Comparison of ENCODE assay signal across 8 mouse cellular contexts in the genomic region with DNA sequence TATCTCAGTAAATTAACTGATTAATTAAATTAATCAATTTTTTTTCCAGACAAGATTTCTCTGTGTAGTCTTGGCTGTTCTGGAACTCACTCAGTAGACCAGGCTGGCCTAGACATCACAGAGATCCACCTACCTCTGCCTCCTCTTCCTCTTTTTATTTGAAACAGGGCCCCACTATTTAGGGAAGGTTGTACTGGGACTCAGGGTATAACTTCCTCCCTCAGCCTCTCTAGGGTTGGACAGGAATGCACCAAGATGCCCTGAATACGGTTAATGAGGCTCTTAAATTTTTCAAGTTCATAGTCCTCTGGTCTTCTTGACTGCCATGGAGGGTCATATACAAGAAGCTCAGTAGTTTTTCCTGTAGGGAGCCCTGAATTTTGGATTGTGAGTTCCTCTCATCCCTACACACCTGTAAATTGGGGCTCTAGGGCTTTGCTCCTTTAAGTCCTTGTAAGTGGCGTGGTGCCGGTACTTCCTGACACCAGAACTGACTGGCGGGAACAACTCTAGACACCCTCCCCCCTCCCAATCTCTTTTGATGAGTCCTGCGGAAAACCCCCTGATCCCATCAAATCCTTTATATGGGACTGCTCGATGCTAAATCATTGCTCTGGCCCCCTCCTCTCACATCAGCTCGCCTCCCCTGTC. TPM values are rescaled to one million over a fixed set of nuclear protein-coding genes. Genes with fewer than 3 reads are reported as not detected.
DNase-seq lines count a peak whose midpoint lies in the region; ATAC-seq and TF ChIP-seq lines count a peak whose summit lies in the region.

No protein-coding gene starts in this region.

- 0 out of 2 replicates have a peak, but pooled peaks cover 9% of the 10 kb centered on the region for H3K36me3 ChIP-seq in embryonic facial prominence, embryonic 12.5 days
- no peaks in the 10 kb centered on the region for H3K36me3 ChIP-seq in intestine, embryonic 14.5 days (ENCODE audit: control insufficient read depth, insufficient read depth, low read length)
- H3K36me3 ChIP-seq in midbrain, embryonic 16.5 days (ENCODE audit: control insufficient read depth, insufficient read depth, low read length) = no peaks in the 10 kb centered on the region

- peak overlapping the region; percentile 94 for H3K4me3 ChIP-seq in lung, adult 2 months (replicated peaks; ENCODE audit: extremely low read depth, low read depth, low read length)
- peak overlapping the region; percentile 78 for H3K4me3 ChIP-seq in embryonic facial prominence, embryonic 12.5 days
- peak overlapping the region; percentile 94 for H3K4me3 ChIP-seq in intestine, embryonic 14.5 days (ENCODE audit: low read depth, low read length)
- peak overlapping the region; percentile 73 for H3K4me3 ChIP-seq in midbrain, embryonic 16.5 days (ENCODE audit: low read depth, low read length)

- H3K4me1 ChIP-seq in lung, adult 2 months (ENCODE audit: control insufficient read depth, insufficient read depth, low read length) = no peaks in the 10 kb centered on the region
- peaks cover 8% of the 10 kb centered on the region for H3K4me1 ChIP-seq in embryonic facial prominence, embryonic 12.5 days
- peaks cover 10% of the 10 kb centered on the region for H3K4me1 ChIP-seq in intestine, embryonic 14.5 days (replicated peaks; ENCODE audit: control insufficient read depth, insufficient read depth, low read length)
- H3K4me1 ChIP-seq in midbrain, embryonic 16.5 days (ENCODE audit: control insufficient read depth, insufficient read depth, low read length) = peaks cover 15% of the 10 kb centered on the region

- H3K9me3 ChIP-seq in embryonic facial prominence, embryonic 12.5 days = no peaks in the 10 kb centered on the region
- 0 out of 2 replicates have a peak, but pooled peaks cover 3% of the 10 kb centered on the region for H3K9me3 ChIP-seq in intestine, embryonic 14.5 days (ENCODE audit: control insufficient read depth, low read length)
- no peaks in the 10 kb centered on the region for H3K9me3 ChIP-seq in midbrain, embryonic 16.5 days (replicated peaks; ENCODE audit: control insufficient read depth, low read length, poor library complexity, severe bottlenecking)

- H3K27ac ChIP-seq in embryonic facial prominence, embryonic 12.5 days = no peak overlapping the region; the same call in 1 of the 2 replicates
- peak overlapping the region; percentile 77 for H3K27ac ChIP-seq in intestine, embryonic 14.5 days (ENCODE audit: low read depth)
- H3K27ac ChIP-seq in midbrain, embryonic 16.5 days (ENCODE audit: low read length) = peak overlapping the region; percentile 75

- no peak for DNase-seq in lung, adult 2 months
- DNase-seq in lung, postnatal 4 days = no peak
- DNase-seq in intestine, embryonic 14.5 days (ENCODE audit: low spot score) = no peak
- DNase-seq in gastrocnemius, postnatal 4 days (ENCODE audit: low spot score in 2 of 2) = no peak
- no peak for DNase-seq in Muller cell, postnatal 12 days (ENCODE audit: inconsistent ontology term)
- no peak for DNase-seq in embryo, embryonic 9.5 days (ENCODE audit: extremely low spot score)

- ATAC-seq in embryonic facial prominence, embryonic 12.5 days (ENCODE audit: insufficient number of reproducible peaks, insufficient read depth, low FRiP score, low TSS enrichment) = no peak
- peak; percentile 19; the same call in 1 of the 2 replicates for ATAC-seq in intestine, embryonic 14.5 days (replicated peaks; ENCODE audit: low FRiP score, low TSS enrichment, low read depth)
- no peak; the same call in 1 of the 2 replicates for ATAC-seq in midbrain, embryonic 16.5 days

- peak overlapping the region; percentile 87 for H3K9ac ChIP-seq in embryonic facial prominence, embryonic 12.5 days
- H3K9ac ChIP-seq in intestine, embryonic 14.5 days (ENCODE audit: low read length) = peak overlapping the region; percentile 78
- peak overlapping the region; percentile 86 for H3K9ac ChIP-seq in midbrain, embryonic 16.5 days (ENCODE audit: low read depth, low read length)

- 11% methylated on average over 7 of the region's 7 CpGs for WGBS in lung, adult 2 months
- 4% methylated on average over 7 of the region's 7 CpGs for WGBS in embryonic facial prominence, embryonic 12.5 days
- WGBS in intestine, embryonic 14.5 days = 6% methylated on average over 7 of the region's 7 CpGs
- 4% methylated on average over 7 of the region's 7 CpGs for WGBS in midbrain, embryonic 16.5 days

- H3K27me3 ChIP-seq in embryonic facial prominence, embryonic 12.5 days = no peaks in the 10 kb centered on the region
- no peaks in the 10 kb centered on the region for H3K27me3 ChIP-seq in intestine, embryonic 14.5 days (replicated peaks; ENCODE audit: control insufficient read depth, insufficient read depth, low read length)
- H3K27me3 ChIP-seq in midbrain, embryonic 16.5 days (ENCODE audit: control insufficient read depth, insufficient read depth, low read depth, low read length) = no peaks in the 10 kb centered on the region

- no peak for TF ChIP-seq CTCF in lung, adult 2 months (IDR thresholded peaks at IDR 0.05; ENCODE audit: insufficient read depth, low read length)

- H3K4me2 ChIP-seq in embryonic facial prominence, embryonic 12.5 days (replicated peaks) = peak overlapping the region; percentile 58
- H3K4me2 ChIP-seq in intestine, embryonic 14.5 days (ENCODE audit: low read length) = peak overlapping the region; percentile 78
- H3K4me2 ChIP-seq in midbrain, embryonic 16.5 days (ENCODE audit: low read length) = peak overlapping the region; percentile 78

- TF ChIP-seq POLR2A in lung, adult 2 months (IDR thresholded peaks at IDR 0.05; ENCODE audit: borderline replicate concordance, extremely low read depth, low read depth, low read length) = no peak

RNA-seq across cellular contexts. Expression of a gene that starts 0.7 kb away (rescaled TPM):
- polyA plus RNA-seq in lung, adult 2 months (2012; rRNA removed) = 5.0 and 8.2 TPM in 2 replicates
- 39.4 and 42.2 TPM in 2 replicates for polyA plus RNA-seq in embryonic facial prominence, embryonic 12.5 days (2016; fragmentation: Nextera tagmentation; extraction: Ambion mirVana)
- polyA plus RNA-seq in intestine, embryonic 14.5 days (2014; fragmentation: Nextera tagmentation; extraction: Ambion mirVana) = 48.4 and 50.9 TPM in 2 replicates
- polyA plus RNA-seq in midbrain, embryonic 16.5 days (2015; fragmentation: Nextera tagmentation; extraction: Ambion mirVana) = 38.3 and 41.6 TPM in 2 replicates
- 10 to 100 TPM; 10.4 to 12.0 TPM for total RNA-seq in gastrocnemius, postnatal 4 days (2021)

RNA-seq across cellular contexts. Expression of a gene that starts 6.8 kb away (rescaled TPM):
- 11.1 and 13.4 TPM in 2 replicates for polyA plus RNA-seq in lung, adult 2 months (2012; rRNA removed)
- 17.0 and 17.7 TPM in 2 replicates for polyA plus RNA-seq in embryonic facial prominence, embryonic 12.5 days (2016; fragmentation: Nextera tagmentation; extraction: Ambion mirVana)
- polyA plus RNA-seq in intestine, embryonic 14.5 days (2014; fragmentation: Nextera tagmentation; extraction: Ambion mirVana) = 9.6 and 11.3 TPM in 2 replicates
- 12.4 and 12.8 TPM in 2 replicates for polyA plus RNA-seq in midbrain, embryonic 16.5 days (2015; fragmentation: Nextera tagmentation; extraction: Ambion mirVana)
- 1 to 10 TPM; 6.8 to 7.8 TPM for total RNA-seq in gastrocnemius, postnatal 4 days (2021)

RNA-seq across cellular contexts. Expression of a gene that starts 34.9 kb away (rescaled TPM):
- 53.0 and 58.6 TPM in 2 replicates for polyA plus RNA-seq in lung, adult 2 months (2012; rRNA removed)
- polyA plus RNA-seq in embryonic facial prominence, embryonic 12.5 days (2016; fragmentation: Nextera tagmentation; extraction: Ambion mirVana) = 41.5 and 42.5 TPM in 2 replicates
- polyA plus RNA-seq in intestine, embryonic 14.5 days (2014; fragmentation: Nextera tagmentation; extraction: Ambion mirVana) = 66.9 and 78.6 TPM in 2 replicates
- polyA plus RNA-seq in midbrain, embryonic 16.5 days (2015; fragmentation: Nextera tagmentation; extraction: Ambion mirVana) = 100 and 125 TPM in 2 replicates
- total RNA-seq in gastrocnemius, postnatal 4 days (2021) = 10 to 100 TPM; 11.6 to 13.7 TPM

RNA-seq across cellular contexts. Expression of a gene that starts 50.7 kb away (rescaled TPM):
- 705 and 874 TPM in 2 replicates for polyA plus RNA-seq in lung, adult 2 months (2012; rRNA removed)
- 1,075 and 1,101 TPM in 2 replicates for polyA plus RNA-seq in embryonic facial prominence, embryonic 12.5 days (2016; fragmentation: Nextera tagmentation; extraction: Ambion mirVana)
- polyA plus RNA-seq in intestine, embryonic 14.5 days (2014; fragmentation: Nextera tagmentation; extraction: Ambion mirVana) = 949 and 989 TPM in 2 replicates
- 1,506 and 1,517 TPM in 2 replicates for polyA plus RNA-seq in midbrain, embryonic 16.5 days (2015; fragmentation: Nextera tagmentation; extraction: Ambion mirVana)
- 100 to 1,000 TPM; 650 to 744 TPM for total RNA-seq in gastrocnemius, postnatal 4 days (2021)

RNA-seq across cellular contexts. Expression of a gene that starts 51.6 kb away (rescaled TPM):
- polyA plus RNA-seq in lung, adult 2 months (2012; rRNA removed) = 0.20 and 0.25 TPM in 2 replicates
- polyA plus RNA-seq in embryonic facial prominence, embryonic 12.5 days (2016; fragmentation: Nextera tagmentation; extraction: Ambion mirVana) = 0.31 TPM in 2 replicates
- 0.15 and 0.30 TPM in 2 replicates for polyA plus RNA-seq in intestine, embryonic 14.5 days (2014; fragmentation: Nextera tagmentation; extraction: Ambion mirVana)
- 0.30 and 0.51 TPM in 2 replicates for polyA plus RNA-seq in midbrain, embryonic 16.5 days (2015; fragmentation: Nextera tagmentation; extraction: Ambion mirVana)
- total RNA-seq in gastrocnemius, postnatal 4 days (2021) = not detected
